Comparison of ENCODE assay signal across 21 mouse cellular contexts in genomic region chr4:120878728-120879127, GRCm38 (mm10). TPM values are rescaled to one million over a fixed set of nuclear protein-coding genes. Genes with fewer than 3 reads are reported as not detected.
DNase-seq lines count a peak whose midpoint lies in the region; ATAC-seq and TF ChIP-seq lines count a peak whose summit lies in the region.
"Had no signal": no experiment of that assay in that cellular context is flagged by ENCODE, and none has a peak within 500 bp of the region (broad histone marks: within the 10 kb centered on the region; RNA-seq: fewer than 3 reads in every experiment).

No protein-coding gene starts in this region.

- peak; percentile 51 to 60 for DNase-seq in cerebellum, postnatal 10 days
- DNase-seq in cerebellum, adult 2 months, result no peak
- DNase-seq in right cerebral cortex, adult 18-20 months, result peak; percentile 72
- no peak for DNase-seq in right cerebral cortex, postnatal 25 days
- peak; percentile 64 for DNase-seq in telencephalon, adult 2 months (ENCODE audit: low read depth, low spot score)
- DNase-seq: cerebellum, adult 9-10 months; kidney, adult 18-20 months; kidney, postnatal 4 days; lung, embryonic 14.5 days; lung, postnatal 36 days; midbrain, embryonic 14.5 days; thymus, postnatal 14 days had no signal

- ATAC-seq in hindbrain, embryonic 13.5 days (ENCODE audit: low FRiP score), result no peak
- ATAC-seq in hindbrain, embryonic 12.5 days (ENCODE audit: low FRiP score), result no peak
- no peak for ATAC-seq in midbrain, embryonic 15.5 days (replicated peaks)
- ATAC-seq: forebrain, embryonic 13.5 days; inflammation-experienced regulatory T-cells, adult 6 months had no signal

- 46% methylated on average over 3 of the region's 3 CpGs for whole genome bisulfite sequencing in cerebellum, adult 2 months
- WGBS in hindbrain, embryonic 13.5 days, result 70% methylated on average over 3 of the region's 3 CpGs
- WGBS in hindbrain, embryonic 12.5 days, result 73% methylated on average over 3 of the region's 3 CpGs
- WGBS in midbrain, embryonic 15.5 days, result 62% methylated on average over 3 of the region's 3 CpGs

- no peak overlapping the region for H3K4me2 ChIP-seq in hindbrain, embryonic 13.5 days
- no peak overlapping the region for H3K4me2 ChIP-seq in hindbrain, embryonic 12.5 days (replicated peaks)
- H3K4me2 ChIP-seq in midbrain, embryonic 15.5 days, result no peak overlapping the region
- H3K4me2 ChIP-seq: forebrain, embryonic 13.5 days; hindbrain, embryonic 14.5 days; lung, embryonic 14.5 days; neural tube, embryonic 12.5 days had no signal

- no peak overlapping the region for H3K4me3 ChIP-seq in cerebellum, adult 2 months (replicated peaks; ENCODE audit: insufficient read depth, low read depth, low read length)
- H3K4me3 ChIP-seq in hindbrain, embryonic 13.5 days, result no peak overlapping the region
- H3K4me3 ChIP-seq in hindbrain, embryonic 12.5 days, result no peak overlapping the region
- no peak overlapping the region for H3K4me3 ChIP-seq in midbrain, embryonic 15.5 days
- H3K4me3 ChIP-seq: forebrain, embryonic 13.5 days; megakaryocyte, embryonic 14.5 days; neural tube, embryonic 12.5 days had no signal

- TF ChIP-seq POLR2A in cerebellum, adult 2 months (IDR thresholded peaks at IDR 0.05; ENCODE audit: borderline replicate concordance, insufficient read depth, low read length), result no peak

- peaks cover 31% of the 10 kb centered on the region for H3K4me1 ChIP-seq in cerebellum, adult 2 months (ENCODE audit: control insufficient read depth, insufficient read depth, low read length)
- H3K4me1 ChIP-seq in hindbrain, embryonic 13.5 days (replicated peaks), result peaks cover 33% of the 10 kb centered on the region
- H3K4me1 ChIP-seq in hindbrain, embryonic 12.5 days, result peaks cover 28% of the 10 kb centered on the region
- H3K4me1 ChIP-seq in midbrain, embryonic 15.5 days, result peaks cover 23% of the 10 kb centered on the region

- TF ChIP-seq CTCF in cerebellum, adult 2 months (IDR thresholded peaks at IDR 0.05; ENCODE audit: borderline replicate concordance, insufficient read depth, low read depth, low read length), result no peak

- no peaks in the 10 kb centered on the region for H3K36me3 ChIP-seq in hindbrain, embryonic 13.5 days
- H3K36me3 ChIP-seq in hindbrain, embryonic 12.5 days, result no peaks in the 10 kb centered on the region
- H3K36me3 ChIP-seq in midbrain, embryonic 15.5 days (replicated peaks), result no peaks in the 10 kb centered on the region
- H3K36me3 ChIP-seq: neural tube, embryonic 12.5 days had no signal

- H3K9me3 ChIP-seq in hindbrain, embryonic 13.5 days, result no peaks in the 10 kb centered on the region
- no peaks in the 10 kb centered on the region for H3K9me3 ChIP-seq in hindbrain, embryonic 12.5 days (replicated peaks)
- H3K9me3 ChIP-seq in midbrain, embryonic 15.5 days, result no peaks in the 10 kb centered on the region
- H3K9me3 ChIP-seq: forebrain, embryonic 13.5 days; megakaryocyte, embryonic 14.5 days; neural tube, embryonic 12.5 days had no signal

- H3K9ac ChIP-seq in hindbrain, embryonic 13.5 days, result peak overlapping the region; percentile 6; the same call in 1 of the 2 replicates
- H3K9ac ChIP-seq in hindbrain, embryonic 12.5 days, result no peak overlapping the region
- H3K9ac ChIP-seq in midbrain, embryonic 15.5 days, result no peak overlapping the region
- H3K9ac ChIP-seq: forebrain, embryonic 13.5 days; hindbrain, embryonic 14.5 days; liver, embryonic 14.5 days; lung, embryonic 14.5 days; neural tube, embryonic 12.5 days had no signal

- no peak overlapping the region for H3K27ac ChIP-seq in cerebellum, adult 2 months (ENCODE audit: insufficient read depth, low read length)
- H3K27ac ChIP-seq in hindbrain, embryonic 13.5 days, result no peak overlapping the region
- H3K27ac ChIP-seq in hindbrain, embryonic 12.5 days, result no peak overlapping the region
- no peak overlapping the region for H3K27ac ChIP-seq in midbrain, embryonic 15.5 days
- H3K27ac ChIP-seq: forebrain, embryonic 13.5 days; hindbrain, embryonic 14.5 days; liver, embryonic 14.5 days; neural tube, embryonic 12.5 days had no signal

- no peaks in the 10 kb centered on the region for H3K27me3 ChIP-seq in cerebellum, adult 2 months (ENCODE audit: control insufficient read depth, insufficient read depth, low read length)
- H3K27me3 ChIP-seq in hindbrain, embryonic 13.5 days, result 0 out of 2 replicates have a peak, but pooled peaks cover 4% of the 10 kb centered on the region
- H3K27me3 ChIP-seq in hindbrain, embryonic 12.5 days, result 0 out of 2 replicates have a peak, but pooled peaks cover 6% of the 10 kb centered on the region
- H3K27me3 ChIP-seq in midbrain, embryonic 15.5 days (replicated peaks), result no peaks in the 10 kb centered on the region
- H3K27me3 ChIP-seq: forebrain, embryonic 13.5 days; neural tube, embryonic 12.5 days had no signal

RNA-seq across cellular contexts. Expression of gene Rims3, which starts 24.1 kb away (rescaled TPM):
- polyA plus RNA-seq in cerebellum, adult 2 months (2012; rRNA removed), result 104 and 118 TPM in 2 replicates
- polyA plus RNA-seq in hindbrain, embryonic 13.5 days (2015; fragmentation: Nextera tagmentation; extraction: Ambion mirVana), result 11.9 and 12.4 TPM in 2 replicates
- polyA plus RNA-seq in hindbrain, embryonic 12.5 days (2016; fragmentation: Nextera tagmentation; extraction: Ambion mirVana), result 8.5 and 9.2 TPM in 2 replicates
- 25.4 and 27.0 TPM in 2 replicates for polyA plus RNA-seq in midbrain, embryonic 15.5 days (2015; fragmentation: Nextera tagmentation; extraction: Ambion mirVana)

RNA-seq across cellular contexts. Expression of gene Exo5, which starts 46.1 kb away (rescaled TPM):
- 9.4 and 10.1 TPM in 2 replicates for polyA plus RNA-seq in cerebellum, adult 2 months (2012; rRNA removed)
- polyA plus RNA-seq in hindbrain, embryonic 13.5 days (2015; fragmentation: Nextera tagmentation; extraction: Ambion mirVana), result 38.3 and 42.6 TPM in 2 replicates
- 34.1 and 38.0 TPM in 2 replicates for polyA plus RNA-seq in hindbrain, embryonic 12.5 days (2016; fragmentation: Nextera tagmentation; extraction: Ambion mirVana)
- 37.3 and 39.1 TPM in 2 replicates for polyA plus RNA-seq in midbrain, embryonic 15.5 days (2015; fragmentation: Nextera tagmentation; extraction: Ambion mirVana)

RNA-seq across cellular contexts. Expression of gene Nfyc, which starts 47.4 kb away (rescaled TPM):
- polyA plus RNA-seq in cerebellum, adult 2 months (2012; rRNA removed), result 150 and 172 TPM in 2 replicates
- polyA plus RNA-seq in hindbrain, embryonic 13.5 days (2015; fragmentation: Nextera tagmentation; extraction: Ambion mirVana), result 85.8 and 86.3 TPM in 2 replicates
- polyA plus RNA-seq in hindbrain, embryonic 12.5 days (2016; fragmentation: Nextera tagmentation; extraction: Ambion mirVana), result 101 and 104 TPM in 2 replicates
- polyA plus RNA-seq in midbrain, embryonic 15.5 days (2015; fragmentation: Nextera tagmentation; extraction: Ambion mirVana), result 79.2 and 81.6 TPM in 2 replicates

Comparison
In these comparisons a context has a peak if more than half of its experiments do, and no peak if none do; other contexts are left out.
1. DNase-seq: peak in cerebellum, postnatal 10 days (2 of 2), right cerebral cortex, adult 18-20 months (single experiment) and telencephalon, adult 2 months (single experiment); none in cerebellum, adult 2 months (0 of 2) and right cerebral cortex, postnatal 25 days (single experiment).